Mouse (Mus musculus) kidney, adult 2 months (tissue): ENCODE results near the gene Nudt7. TPM values are rescaled to one million over a fixed set of nuclear protein-coding genes. Genes with fewer than 3 reads are reported as not detected.

ENCODE experiments used
- DNase-seq: peaks from one replicate; pipeline ENCODE4 v3.0.0; 2021
- H3K27ac ChIP-seq: fragments of 200-500 bp; 2 replicates; pipeline ENCODE4 v1.5.1; 2012; ENCODE audit warnings: low read depth, low read length, control low read depth, inconsistent platforms; ENCODE audit not compliant: insufficient read depth
- H3K27me3 ChIP-seq: fragments of 200-500 bp; replicated peaks from 2 replicates; pipeline ENCODE4 v1.6.1; 2012; ENCODE audit warnings: mild to moderate bottlenecking, moderate library complexity, low read length, inconsistent platforms; ENCODE audit not compliant: control insufficient read depth, insufficient read depth
- H3K36me3 ChIP-seq: fragments of 200-500 bp; 2 replicates; pipeline ENCODE4 v1.6.1; 2012; ENCODE audit warnings: mild to moderate bottlenecking, moderate library complexity, low read length, inconsistent platforms; ENCODE audit not compliant: control insufficient read depth, insufficient read depth
- H3K4me1 ChIP-seq: fragments of 200-500 bp; 2 replicates; pipeline ENCODE4 v1.6.1; 2011; ENCODE audit warnings: low read length; ENCODE audit not compliant: control insufficient read depth, insufficient read depth
- H3K4me3 ChIP-seq: fragments of 200-500 bp; 2 replicates; pipeline ENCODE4 v1.5.1; 2011; ENCODE audit warnings: mild to moderate bottlenecking, low read depth, low read length, control low read depth; ENCODE audit not compliant: insufficient read depth
- CTCF ChIP-seq: fragments of 200-500 bp; conservative IDR thresholded peaks from 2 replicates; pipeline ENCODE4 v1.5.1; 2011; ENCODE audit warnings: low read depth, mild to moderate bottlenecking, control low read depth, low read length, moderate library complexity, mixed read lengths; ENCODE audit not compliant: insufficient read depth, insufficient read length
- POLR2A ChIP-seq: fragments of 200-500 bp; IDR thresholded peaks from one replicate; pipeline ENCODE4 v1.6.1; 2011; ENCODE audit warnings: low read depth, low read length, control low read depth
- WGBS: fragments of 180-500 bp; shearing (Covaris S2); methylation state at CpG from one replicate; pipeline ENCODE4 v1.1.7; 2018; 5-methylcytosine and 5-hydroxymethylcytosine counted together
- polyA plus RNA-seq: library from polyadenylated mRNA; depleted of rRNA; stranded (reverse); fragments of >200 nt; gene quantifications from 2 replicates; pipeline ENCODE4 v1.2.3, GENCODE M21; 2012

Nudt7 gene
- polyA plus RNA-seq, 1 experiment, result 26.2 TPM

GRCm38 (mm10) chr8:114105971-114106370 is 27.4 kb upstream of the Nudt7 start:
- H3K27me3 ChIP-seq, result no peaks in the 10 kb centered on the region
- no peak overlapping the region for H3K27ac ChIP-seq
- H3K4me3 ChIP-seq, result no peak overlapping the region
- 71% methylated on average over 5 of the region's 5 CpGs for WGBS
- H3K36me3 ChIP-seq, result no peaks in the 10 kb centered on the region
- H3K4me1 ChIP-seq, result no peaks in the 10 kb centered on the region
- TF ChIP-seq CTCF (no peak), POLR2A (no peak)
- no peak for DNase-seq

DNA sequence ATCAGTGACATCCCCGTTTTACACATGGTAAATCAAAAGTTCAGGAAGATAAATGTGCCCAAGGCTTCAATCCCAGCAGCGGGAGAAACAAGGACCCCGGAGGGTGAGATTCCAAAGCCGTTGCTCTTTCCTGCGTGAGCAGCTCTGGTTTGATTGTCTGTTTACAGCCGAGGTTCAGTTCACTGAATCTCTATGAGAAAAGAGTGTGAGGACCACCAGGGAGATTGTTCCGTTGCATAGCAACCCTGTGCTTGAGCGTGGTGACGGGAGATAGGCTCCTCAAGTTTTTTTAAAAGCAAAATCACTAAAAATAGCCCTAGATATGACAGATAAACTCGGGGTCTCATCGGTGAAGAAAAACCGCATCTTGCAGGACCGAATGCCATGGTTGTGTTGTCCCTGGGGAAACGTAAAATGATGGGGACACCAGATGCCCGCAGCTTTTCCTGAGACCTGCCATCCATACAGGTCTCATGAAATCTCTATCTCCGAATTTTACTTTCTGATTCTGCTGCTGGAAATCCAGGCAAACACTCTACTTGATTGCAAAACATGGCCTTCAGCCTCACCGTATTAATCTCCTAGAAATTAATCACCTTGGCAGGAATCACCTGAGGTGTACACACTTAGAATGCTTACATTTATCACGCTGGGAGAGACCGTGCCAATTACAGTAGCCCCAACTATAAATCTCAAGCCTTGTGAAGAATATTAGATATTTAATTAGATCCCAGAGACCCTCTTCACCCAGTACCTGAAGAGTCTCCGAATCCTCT is 23.8 kb upstream of the Nudt7 start:
- Histone ChIP-seq H3K36me3 (no peaks in the 10 kb centered on the region), H3K27me3 (no peaks in the 10 kb centered on the region), H3K4me3 (no peak overlapping the region), H3K27ac (no peak overlapping the region), H3K4me1 (no peaks in the 10 kb centered on the region)
- DNase-seq, result no peak
- no peak for TF ChIP-seq CTCF
- WGBS, result 72% methylated on average over 20 of the region's 20 CpGs

DNA sequence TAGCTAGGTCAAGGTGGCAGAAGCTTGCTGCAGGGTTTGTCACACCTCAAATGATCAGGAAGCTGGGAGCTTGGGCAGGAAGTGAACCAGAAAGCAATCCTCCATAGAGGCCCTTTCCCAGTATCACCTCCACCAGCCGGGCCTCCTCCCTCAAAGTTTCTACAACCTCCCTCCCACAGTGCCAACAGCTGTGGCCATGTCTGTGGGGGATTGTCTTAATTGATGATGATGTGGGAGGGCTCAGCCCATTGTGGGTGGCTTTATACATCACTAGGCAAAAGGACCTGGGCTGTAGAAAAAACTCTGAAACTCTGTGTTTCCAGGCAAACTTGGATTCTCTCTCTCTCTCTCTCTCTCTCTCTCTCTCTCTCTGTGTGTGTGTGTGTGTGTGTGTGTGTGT is 18.3 kb upstream of the Nudt7 start:
- WGBS, result 15% methylated on average over 1 of the region's 1 CpGs
- Histone ChIP-seq H3K4me3 (no peak overlapping the region), H3K27me3 (no peaks in the 10 kb centered on the region)

DNA sequence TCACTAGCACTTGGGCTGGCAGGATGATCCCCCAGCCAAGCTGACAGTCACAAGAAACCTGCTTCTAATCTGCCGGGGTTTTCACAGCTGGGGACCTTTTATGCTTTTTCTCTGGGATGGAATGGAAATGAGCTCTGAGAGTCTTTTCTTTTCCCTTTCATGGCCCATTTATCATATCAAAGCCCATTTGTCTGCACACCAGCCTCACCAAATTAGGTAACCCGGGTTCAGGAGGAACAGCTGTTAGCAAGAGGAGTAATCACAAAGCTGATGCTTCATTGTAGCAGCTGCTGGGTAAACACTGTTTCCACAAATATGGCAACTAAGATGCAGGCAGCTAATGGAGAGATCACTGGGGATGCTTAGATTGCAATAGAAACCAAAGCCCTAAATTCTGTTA is 17.3 kb upstream of the Nudt7 start:
- no peak overlapping the region for H3K4me3 ChIP-seq
- 4% methylated on average over 2 of the region's 2 CpGs for WGBS
- H3K27ac ChIP-seq, result no peak overlapping the region
- no peak for DNase-seq
- H3K4me1 ChIP-seq, result no peaks in the 10 kb centered on the region
- TF ChIP-seq CTCF (no peak), POLR2A (no peak)
- no peaks in the 10 kb centered on the region for H3K36me3 ChIP-seq
- H3K27me3 ChIP-seq, result no peaks in the 10 kb centered on the region

More for the DNA sequence above, 18.3 kb upstream of the Nudt7 start:
- Histone ChIP-seq H3K27ac (no peak overlapping the region), H3K36me3 (no peaks in the 10 kb centered on the region), H3K4me1 (no peaks in the 10 kb centered on the region)
- no peak for DNase-seq
- TF ChIP-seq CTCF (no peak), POLR2A (no peak)

DNA sequence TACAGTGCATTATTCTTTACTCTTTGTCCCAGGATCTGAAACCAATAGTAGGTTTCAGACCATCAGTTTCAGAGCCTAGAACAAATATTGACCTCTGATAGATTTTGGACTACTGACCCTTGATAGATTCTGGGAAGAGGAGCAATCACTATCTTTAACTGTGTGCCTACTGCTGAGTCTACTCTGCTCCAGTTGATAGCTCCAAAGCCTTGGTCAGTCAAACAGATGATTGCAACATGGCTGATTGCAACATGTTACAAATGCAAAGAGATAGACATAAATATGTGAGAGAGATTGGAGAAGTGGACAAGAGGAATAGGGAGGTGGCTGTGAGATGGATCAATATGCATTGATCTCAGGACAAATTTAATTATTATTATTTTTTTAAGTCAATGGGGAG is 15.9 kb upstream of the Nudt7 start:
- H3K4me1 ChIP-seq, result no peaks in the 10 kb centered on the region
- H3K36me3 ChIP-seq, result no peaks in the 10 kb centered on the region
- no peak overlapping the region for H3K27ac ChIP-seq
- no peaks in the 10 kb centered on the region for H3K27me3 ChIP-seq
- no peak for DNase-seq
- no peak overlapping the region for H3K4me3 ChIP-seq
- no peak for TF ChIP-seq CTCF
- TF ChIP-seq POLR2A, result no peak

DNA sequence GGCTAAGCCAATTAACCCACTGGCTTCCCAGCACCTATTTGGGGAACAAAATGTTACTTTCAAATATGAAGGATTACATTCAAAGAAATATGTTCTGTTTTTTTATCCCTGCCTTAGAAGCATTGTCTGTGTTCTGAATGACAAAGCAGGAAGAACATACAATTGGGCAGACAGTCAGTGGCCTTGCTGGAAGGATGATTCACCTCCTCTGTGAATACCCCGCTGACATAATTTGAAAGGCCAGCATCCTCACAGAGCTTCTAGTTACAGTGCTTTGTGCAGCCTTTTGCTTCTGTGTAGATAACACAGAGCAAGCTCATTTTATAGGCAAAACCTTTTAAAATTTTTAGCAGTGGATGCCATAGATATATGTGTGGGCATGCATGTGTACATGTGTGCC is 11.6 kb upstream of the Nudt7 start:
- H3K27me3 ChIP-seq, result no peaks in the 10 kb centered on the region
- H3K27ac ChIP-seq, result no peak overlapping the region
- no peak for DNase-seq
- no peaks in the 10 kb centered on the region for H3K4me1 ChIP-seq
- TF ChIP-seq POLR2A (no peak), CTCF (no peak)
- no peak overlapping the region for H3K4me3 ChIP-seq
- 82% methylated on average over 1 of the region's 1 CpGs for WGBS
- no peaks in the 10 kb centered on the region for H3K36me3 ChIP-seq

DNA sequence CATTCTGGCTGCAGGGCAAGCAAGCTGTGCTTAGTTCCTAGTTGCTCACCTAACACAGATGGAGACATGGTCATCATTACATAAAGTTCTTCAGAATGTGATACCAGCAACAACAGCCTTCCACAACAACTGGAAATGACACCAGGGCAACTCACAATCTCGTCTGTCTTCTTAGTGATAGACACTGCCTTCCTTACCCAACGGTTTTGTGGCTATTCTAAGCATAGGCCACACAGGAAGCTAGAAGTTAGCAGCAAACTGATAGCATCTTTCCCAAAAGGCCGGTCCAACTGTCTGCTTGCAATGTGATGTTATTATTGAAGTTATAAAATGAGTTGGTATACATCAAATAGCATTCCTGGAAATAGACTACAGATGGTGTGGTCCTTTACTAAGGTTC is 9.7 kb upstream of the Nudt7 start:
- no peak overlapping the region for H3K27ac ChIP-seq
- DNase-seq, result no peak
- no peak for TF ChIP-seq CTCF
- TF ChIP-seq POLR2A, result no peak
- H3K4me1 ChIP-seq, result no peaks in the 10 kb centered on the region
- H3K36me3 ChIP-seq, result no peaks in the 10 kb centered on the region
- H3K4me3 ChIP-seq, result no peak overlapping the region
- H3K27me3 ChIP-seq, result no peaks in the 10 kb centered on the region
- 53% methylated on average over 3 of the region's 3 CpGs for WGBS
